Mouse (Mus musculus): ENCODE data around the gene Mfap4.

The Mfap4 gene

GRCm38 (mm10) chr11:61518871-61519270, 33.6 kb downstream of the Mfap4 start:
- DNase-seq (ENCODE audit: low spot score in 2 of 2) = no peak

GRCm38 (mm10) chr11:61519484-61520107, 34.4 kb downstream of the Mfap4 start:
- DNase-seq (ENCODE audit: low spot score in 2 of 2) = no peak

GRCm38 (mm10) chr11:61526872-61527271, 41.6 kb downstream of the Mfap4 start:
- DNase-seq (ENCODE audit: low spot score in 2 of 2) = no peak

- DNase-seq (ENCODE audit: low spot score in 2 of 2) = no peak
These were observed 44.1 kb downstream of the Mfap4 start for GRCm38 (mm10) chr11:61529268-61529713.

- no peak for DNase-seq (ENCODE audit: low spot score in 2 of 2)
These were observed 47.6 kb downstream of the Mfap4 start for GRCm38 (mm10) chr11:61532820-61533219.

GRCm38 (mm10) chr11:61533571-61533970, 48.3 kb downstream of the Mfap4 start:
- DNase-seq (ENCODE audit: low spot score in 2 of 2) = no peak

GRCm38 (mm10) chr11:61535530-61535929, 50.3 kb downstream of the Mfap4 start:
- DNase-seq (ENCODE audit: low spot score in 2 of 2) = no peak

- DNase-seq (ENCODE audit: low spot score in 2 of 2) = no peak
These were observed 51.7 kb downstream of the Mfap4 start for GRCm38 (mm10) chr11:61536952-61537351.

- no peak for DNase-seq (ENCODE audit: low spot score in 2 of 2)
These were observed 52.1 kb downstream of the Mfap4 start for GRCm38 (mm10) chr11:61537362-61537761.
